Mouse (Mus musculus) embryonic fibroblast, embryonic 13.5 days (primary cell): ENCODE measurements around the gene Sucnr1.

Experiments used
- CTCF ChIP-seq: IDR thresholded peaks from 2 replicates; pipeline ENCODE4 v1.5.1; 2011; ENCODE audit warnings: mild to moderate bottlenecking, control low read depth, low read length, moderate library complexity, borderline replicate concordance; ENCODE audit not compliant: insufficient read depth
- POLR2A ChIP-seq: IDR thresholded peaks from 2 replicates; pipeline ENCODE4 v1.6.1; 2011; ENCODE audit warnings: low read depth, mild to moderate bottlenecking, control low read depth, low read length, moderate library complexity

- no peak for TF ChIP-seq CTCF
- TF ChIP-seq POLR2A: no peak
These were observed 1.1 kb downstream of the Sucnr1 start for GRCm38 (mm10) chr3:60082746-60083145.
